Mouse (Mus musculus) brain, adult 2 months (tissue): ENCODE data around the gene Zfp27.

Experiments used
- DNase-seq: peaks from one replicate; pipeline ENCODE4 v3.0.0; 2011; ENCODE audit warnings: low read depth, low spot score

Gene Zfp27

DNA sequence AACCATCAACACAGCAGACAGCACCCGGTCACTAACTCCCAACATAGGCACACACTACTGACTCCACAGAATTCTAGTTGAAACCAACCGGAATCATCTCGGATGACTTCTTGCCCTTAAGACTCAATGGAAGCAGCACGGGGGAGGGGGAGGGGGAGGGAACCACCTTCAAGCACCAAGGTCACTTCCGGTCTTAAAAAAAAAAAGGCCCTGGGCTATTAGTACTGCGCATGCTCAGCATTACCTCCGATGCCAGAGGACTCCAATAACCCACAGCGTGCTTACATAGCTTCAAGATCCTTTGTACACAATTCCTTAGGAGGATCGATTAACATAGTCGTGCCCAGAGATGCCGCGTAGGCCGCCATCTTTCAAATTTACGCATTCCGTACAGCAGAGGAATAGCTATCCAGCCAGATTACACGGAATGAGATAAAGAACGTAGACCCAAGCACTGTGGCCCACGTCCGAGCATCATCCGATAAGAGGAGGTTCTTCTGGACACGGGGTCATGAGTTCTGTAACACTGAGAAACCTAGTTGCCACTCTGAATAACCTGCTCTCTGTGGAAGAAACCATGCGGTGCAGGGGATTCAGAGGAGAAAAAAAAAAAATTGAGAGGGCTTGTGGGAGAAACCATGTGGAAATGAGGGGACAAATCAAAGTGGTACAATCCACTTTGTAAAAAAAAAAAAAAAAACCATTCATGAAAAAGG lies at the start of gene Zfp27:
TSS of gene Zfp27 (minus strand) at position 607 of the 716 bp plus-strand sequence.
- DNase-seq: peak; percentile 98

- peak; percentile 59 for DNase-seq
These were observed 48.4 kb upstream of the Zfp27 start for GRCm38 (mm10) chr7:29954731-29955130.

DNA sequence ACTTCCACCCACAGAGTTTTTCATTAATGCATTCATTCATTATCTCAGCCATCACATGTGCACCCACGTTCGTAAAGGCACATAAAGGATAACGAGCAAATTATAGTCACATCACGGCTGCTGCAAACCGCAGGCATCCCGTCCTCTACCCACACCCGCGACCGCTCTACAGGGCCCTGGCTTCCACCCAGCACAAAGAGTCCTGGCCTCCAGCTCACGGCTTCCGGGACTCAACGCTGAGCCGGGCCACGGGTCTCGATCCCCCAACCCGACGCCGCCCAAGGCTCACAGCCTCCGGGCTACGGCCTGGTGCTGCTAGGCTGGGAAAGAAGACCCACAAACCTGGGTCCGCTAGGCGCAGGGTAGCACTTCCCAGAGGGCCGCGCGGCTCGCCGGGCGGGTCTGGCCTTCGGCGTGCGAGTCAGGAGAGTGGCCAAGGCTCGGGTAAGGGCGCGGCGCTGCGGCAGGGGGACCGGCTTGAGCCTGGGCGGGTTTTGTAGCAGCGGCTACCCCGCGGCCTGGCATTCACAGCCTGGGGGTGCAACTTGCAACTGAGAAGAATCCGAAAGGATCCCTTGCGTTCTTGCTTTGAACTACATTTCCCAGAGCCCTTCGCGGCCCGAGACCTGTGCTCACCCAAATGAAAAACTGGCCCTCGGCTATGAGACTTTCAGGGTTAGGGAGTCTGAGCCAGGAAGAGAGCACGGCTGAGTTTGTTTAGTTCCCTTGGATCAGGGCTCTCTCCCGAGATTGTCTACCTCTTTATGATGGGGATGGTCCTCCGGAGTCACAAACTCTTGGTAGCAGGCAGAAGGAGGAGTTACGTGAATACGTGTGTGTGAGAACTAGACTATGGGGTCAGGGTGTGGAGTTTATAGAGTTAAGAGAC lies 47.4 kb upstream of the Zfp27 start, which contains the start of gene Zfp74:
TSS of gene Zfp74 (minus strand) at position 577 of the 889 bp plus-strand sequence.
- DNase-seq: peak; percentile 95

DNA sequence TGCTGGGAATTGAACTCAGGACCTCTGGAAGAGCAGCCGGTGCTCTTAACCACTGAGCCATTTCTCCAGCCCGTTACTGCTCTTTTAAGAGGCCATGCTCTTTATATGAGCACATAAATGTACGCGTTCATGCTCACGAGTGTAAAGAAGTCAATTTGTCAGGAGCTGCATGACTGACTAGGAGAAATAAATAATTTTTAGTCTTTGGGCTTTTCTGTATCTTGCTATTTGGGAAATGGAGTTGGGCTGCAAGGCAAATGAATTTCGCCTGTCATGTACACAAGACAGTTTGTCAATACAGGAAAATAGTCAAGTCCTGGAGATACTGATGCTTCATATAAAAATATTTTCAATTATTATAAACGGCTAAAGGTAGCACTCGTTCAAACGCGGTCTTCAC lies 46.7 kb upstream of the Zfp27 start:
- peak; percentile 10 for DNase-seq

- peak; percentile 52 for DNase-seq
These were observed 37.8 kb upstream of the Zfp27 start for GRCm38 (mm10) chr7:29944201-29944600.

- peak; percentile 43 for DNase-seq
These were observed 37.3 kb upstream of the Zfp27 start for GRCm38 (mm10) chr7:29943720-29944119.

- peak; percentile 59 for DNase-seq
These were observed 36.4 kb upstream of the Zfp27 start for GRCm38 (mm10) chr7:29942740-29943139.

- no peak for DNase-seq
These were observed 34.7 kb upstream of the Zfp27 start for GRCm38 (mm10) chr7:29941027-29941426.

DNA sequence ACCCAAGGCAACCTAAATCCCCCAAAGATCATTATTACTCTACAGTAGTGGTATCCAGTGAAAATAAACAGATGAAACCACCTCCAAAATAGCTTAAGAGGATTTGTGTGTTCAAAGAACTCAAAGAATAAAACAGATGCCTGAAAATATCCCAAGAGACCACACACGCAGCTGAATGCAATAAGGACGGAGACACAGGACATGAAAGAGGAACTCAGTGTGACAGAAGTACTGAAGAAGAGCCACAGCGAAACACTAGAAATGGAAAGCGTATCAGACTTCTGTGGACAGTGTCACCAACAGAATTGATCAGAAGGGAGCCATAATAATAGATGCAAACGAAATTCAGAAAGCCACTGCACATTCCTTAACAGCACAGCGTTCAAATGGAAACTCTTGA lies 32.5 kb upstream of the Zfp27 start:
- no peak for DNase-seq

DNA sequence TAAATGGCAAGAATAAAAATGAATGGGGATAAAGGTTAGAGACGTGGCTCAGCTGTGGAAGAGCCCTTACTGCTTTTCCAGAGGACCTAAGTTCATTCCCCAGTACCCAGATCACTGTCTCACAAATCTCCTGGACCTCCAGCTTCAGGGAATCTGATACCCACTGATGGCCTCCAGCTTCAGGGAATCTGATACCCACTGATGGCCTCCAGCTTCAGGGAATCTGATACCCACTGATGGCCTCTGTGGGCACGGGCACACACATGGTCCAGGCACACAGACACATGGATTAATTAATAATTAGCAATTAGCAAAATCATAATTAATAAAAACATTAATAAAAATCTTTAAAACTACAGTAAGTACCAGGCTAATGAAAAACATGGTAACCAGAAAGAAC lies 16.4 kb upstream of the Zfp27 start:
- DNase-seq: no peak

GRCm38 (mm10) chr7:29921439-29922093 lies 15.2 kb upstream of the Zfp27 start:
- DNase-seq: peak; percentile 82

DNA sequence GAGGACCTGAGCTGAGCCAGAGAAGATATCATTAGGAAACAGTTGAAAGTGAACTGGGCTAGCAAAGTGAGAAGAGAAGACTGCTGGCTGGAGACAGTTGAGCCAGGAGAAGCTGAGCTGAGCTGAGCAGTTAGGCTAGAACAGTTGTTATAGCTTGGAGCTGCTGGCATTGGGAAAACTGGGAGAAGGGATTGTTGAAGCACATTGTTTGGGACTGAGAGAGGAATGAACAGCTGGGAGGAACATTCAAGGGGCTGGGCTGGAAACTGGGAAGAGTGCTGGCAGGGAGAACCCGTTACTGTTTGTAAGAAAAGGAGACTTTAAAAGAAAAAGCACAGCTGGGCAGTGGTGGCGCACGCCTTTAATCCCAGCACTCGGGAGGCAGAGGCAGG lies 11.7 kb upstream of the Zfp27 start:
- no peak for DNase-seq

GRCm38 (mm10) chr7:29917371-29918061 lies 11.1 kb upstream of the Zfp27 start:
- DNase-seq: no peak

- DNase-seq: no peak
These were observed 5.8 kb upstream of the Zfp27 start for GRCm38 (mm10) chr7:29912172-29912571.

DNA sequence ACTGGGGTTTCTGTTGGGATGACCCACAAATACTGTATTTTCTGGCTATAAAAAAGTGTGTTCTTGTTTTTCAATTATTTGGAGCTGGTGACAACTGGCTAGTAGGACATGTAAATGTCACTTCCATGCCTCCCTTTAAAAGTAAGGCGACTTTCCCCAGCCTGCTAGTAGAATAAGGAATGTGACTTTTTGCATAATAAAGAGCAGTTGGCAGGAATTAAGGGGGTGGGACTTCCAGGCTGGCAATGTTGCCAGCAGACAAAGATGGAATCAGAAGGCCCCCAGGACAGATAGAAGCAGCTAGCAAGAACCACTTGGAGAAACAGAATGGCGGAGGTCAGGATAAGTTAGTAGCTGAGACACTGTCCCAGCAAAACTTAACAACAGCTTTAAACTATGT lies 3.9 kb upstream of the Zfp27 start:
- DNase-seq: no peak

DNA sequence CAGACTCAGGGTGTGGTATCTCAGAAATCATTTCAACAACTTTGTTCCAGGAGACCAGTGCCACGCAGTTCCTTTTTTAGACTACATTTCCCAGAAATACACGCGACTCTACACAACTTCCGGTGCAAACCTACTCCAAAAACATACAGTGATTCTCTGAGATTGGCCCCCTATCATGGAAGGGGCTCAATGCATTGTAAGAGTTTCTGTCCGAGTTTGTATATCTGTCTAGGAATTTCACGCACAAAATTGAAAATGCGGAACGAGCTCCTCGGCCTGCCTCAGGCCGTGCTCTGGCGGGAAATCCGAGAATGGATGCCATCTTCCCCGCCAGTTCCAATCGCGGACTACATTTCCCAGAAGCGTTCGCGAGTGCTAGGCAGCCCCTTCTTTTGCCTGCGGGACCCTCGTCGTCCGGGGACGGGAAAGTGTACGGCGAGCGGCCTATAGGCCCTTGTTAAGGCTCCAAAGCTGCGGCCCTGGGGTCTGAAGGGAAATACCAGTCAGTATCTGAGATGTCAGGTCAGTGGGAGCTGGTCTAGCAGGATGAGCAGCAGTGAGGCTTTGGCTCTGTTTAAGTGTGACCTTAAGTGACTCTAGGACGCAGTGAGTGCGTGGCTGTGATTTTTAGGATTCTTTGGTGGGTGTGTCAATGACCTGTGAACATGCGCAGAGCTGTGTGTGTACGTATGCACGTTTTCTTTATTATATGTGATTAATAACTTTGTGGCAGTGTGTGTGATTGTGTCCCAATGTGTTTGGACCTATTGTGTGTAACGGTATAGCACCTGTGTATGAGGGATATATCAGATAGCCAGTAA lies 2.0 kb upstream of the Zfp27 start, which contains the start of gene Zfp383:
TSS of gene Zfp383 (plus strand) at position 94 of the 821 bp plus-strand sequence.
- peak; percentile 94 for DNase-seq

GRCm38 (mm10) chr7:29907206-29907605 lies 834 bp upstream of the Zfp27 start:
- no peak for DNase-seq

DNA sequence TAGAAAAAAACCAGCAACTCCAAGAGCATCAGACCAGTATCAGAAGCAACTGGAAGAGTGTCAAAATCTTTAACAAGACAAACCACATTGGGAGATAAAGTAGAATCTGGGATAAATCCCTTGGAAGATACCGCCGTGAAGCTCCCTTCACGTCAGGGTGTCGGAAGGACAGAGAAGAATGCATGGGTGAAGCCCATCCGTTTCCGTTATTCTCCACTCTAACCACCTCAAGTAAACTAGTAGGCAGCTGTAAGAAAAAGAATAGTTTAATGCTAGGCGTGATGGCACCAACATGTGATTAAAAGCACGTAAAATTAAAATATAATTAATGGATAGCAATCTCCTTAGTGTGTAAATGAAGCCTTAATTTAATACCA lies 298 bp upstream of the Zfp27 start:
- DNase-seq: no peak

DNA sequence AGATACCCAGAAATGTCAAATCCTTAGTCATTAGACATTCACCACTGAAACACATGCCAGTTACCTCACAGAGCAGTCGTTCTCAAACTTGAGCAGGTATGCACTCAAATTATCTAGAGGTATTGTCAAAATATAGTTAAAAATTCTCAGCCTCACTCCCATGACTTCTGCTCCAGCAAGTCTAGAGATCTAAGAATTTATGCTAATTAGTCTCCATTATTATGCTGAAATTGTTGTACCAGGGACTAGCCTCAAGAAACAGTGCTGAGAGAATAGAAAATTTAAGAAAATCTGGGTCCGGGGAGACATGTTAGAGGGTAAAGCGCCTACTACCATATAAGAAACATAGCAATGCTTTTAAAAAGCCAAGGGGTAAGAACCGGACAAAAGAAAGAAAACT lies 2.3 kb downstream of the Zfp27 start:
- DNase-seq: no peak

DNA sequence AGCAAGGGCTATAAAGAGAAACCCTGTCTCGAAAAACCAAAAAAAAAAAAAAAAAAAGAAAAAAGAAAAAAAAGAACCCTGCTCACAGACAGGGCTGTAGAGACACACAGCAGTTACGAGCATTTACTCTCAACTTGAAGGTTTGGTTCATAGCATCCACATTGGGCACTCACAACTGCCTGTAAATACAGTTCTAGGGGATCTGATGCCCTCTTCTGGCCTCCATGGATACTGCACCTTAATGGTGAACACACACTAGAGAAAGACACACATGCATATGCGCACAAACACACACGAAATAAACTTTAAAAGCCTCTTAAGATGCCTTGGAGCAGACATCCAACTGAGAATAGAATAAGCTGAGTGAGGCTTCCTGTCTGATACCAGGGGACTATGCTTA lies 8.0 kb downstream of the Zfp27 start:
- DNase-seq: no peak

DNA sequence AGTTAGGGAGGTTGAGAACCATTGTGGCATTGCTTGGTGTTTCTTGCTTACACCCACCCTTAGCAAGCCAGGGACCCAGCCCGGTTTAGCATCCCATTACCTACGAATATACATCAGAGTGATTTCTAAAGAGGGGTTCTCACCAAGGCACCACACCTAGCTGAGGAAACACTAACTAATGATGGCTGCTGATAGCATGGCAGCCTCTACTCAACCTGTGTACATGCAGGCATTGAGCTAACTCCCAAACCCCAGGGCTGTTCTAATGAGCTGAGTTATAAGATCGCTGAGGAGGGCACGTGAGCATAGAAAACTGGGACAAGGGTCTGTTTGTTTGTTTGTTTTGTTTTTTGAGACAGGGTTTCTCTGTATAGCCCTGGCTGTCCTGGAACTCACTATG lies 13.6 kb downstream of the Zfp27 start:
- DNase-seq: no peak
